Mouse (Mus musculus): Measurements from ENCODE around the gene Wdr92. TPM values are rescaled to one million over a fixed set of nuclear protein-coding genes. Genes with fewer than 3 reads are reported as not detected.

Gene Wdr92
- polyA plus RNA-seq, 1 experiment from 2014 or later, result 9.8 TPM

- H3K4me2 ChIP-seq, result peak overlapping the region; percentile 66
- no peaks in the 10 kb centered on the region for H3K9me3 ChIP-seq (replicated peaks)
- no peaks in the 10 kb centered on the region for H3K36me3 ChIP-seq (replicated peaks)
- peak overlapping the region; percentile 81 for H3K9ac ChIP-seq
- H3K4me1 ChIP-seq (replicated peaks), result peaks cover 12% of the 10 kb centered on the region
- no peaks in the 10 kb centered on the region for H3K27me3 ChIP-seq
- peak overlapping the region; percentile 85 for H3K4me3 ChIP-seq (replicated peaks)
- WGBS (ENCODE audit: insufficient replicate concordance), result under 1% methylated on average over 17 of the region's 17 CpGs
- ATAC-seq (ENCODE audit: insufficient read depth), result peak; percentile 41
- H3K27ac ChIP-seq (replicated peaks), result peak overlapping the region; percentile 90
Measured at GRCm38 (mm10) chr11:17257861-17258260, 76.0 kb downstream of the Wdr92 start.

- Histone ChIP-seq H3K9ac (no peak overlapping the region), H3K9me3 (replicated peaks) (no peaks in the 10 kb centered on the region), H3K36me3 (replicated peaks) (peaks cover 13% of the 10 kb centered on the region), H3K4me1 (replicated peaks) (no peaks in the 10 kb centered on the region), H3K4me3 (replicated peaks) (no peak overlapping the region), H3K4me2 (no peak overlapping the region), H3K27ac (replicated peaks) (no peak overlapping the region), H3K27me3 (no peaks in the 10 kb centered on the region)
- no peak for ATAC-seq (ENCODE audit: insufficient read depth)
- WGBS (ENCODE audit: insufficient replicate concordance), result 79% methylated on average over 4 of the region's 4 CpGs
Measured at GRCm38 (mm10) chr11:17267176-17267575, 85.3 kb downstream of the Wdr92 start.

DNA sequence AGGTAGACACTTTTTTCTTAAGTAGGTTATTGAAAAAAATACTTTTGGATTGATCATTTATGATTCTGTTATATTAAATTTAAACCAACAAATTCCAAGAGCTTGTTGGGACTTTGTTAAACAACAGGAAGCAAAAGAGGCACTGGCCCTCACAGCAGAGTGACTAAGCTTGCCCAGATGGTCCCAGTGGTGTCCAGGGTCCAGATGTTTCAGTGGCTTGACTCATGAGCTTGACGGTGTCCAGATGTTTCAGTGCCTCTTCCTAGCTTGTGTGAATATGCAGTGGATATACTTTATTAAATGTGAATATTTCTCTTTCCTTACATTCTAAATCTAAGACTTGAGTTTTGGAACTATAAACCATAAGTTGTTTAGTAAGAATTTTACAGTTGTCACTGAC is 86.9 kb downstream of the Wdr92 start:
- peaks cover 13% of the 10 kb centered on the region for H3K36me3 ChIP-seq (replicated peaks)
- H3K4me2 ChIP-seq, result no peak overlapping the region
- no peak for ATAC-seq (ENCODE audit: insufficient read depth)
- 76% methylated on average over 1 of the region's 1 CpGs for WGBS (ENCODE audit: insufficient replicate concordance)
- H3K9ac ChIP-seq, result no peak overlapping the region
- no peaks in the 10 kb centered on the region for H3K27me3 ChIP-seq
- H3K9me3 ChIP-seq (replicated peaks), result no peaks in the 10 kb centered on the region
- no peaks in the 10 kb centered on the region for H3K4me1 ChIP-seq (replicated peaks)
- H3K27ac ChIP-seq (replicated peaks), result no peak overlapping the region
- H3K4me3 ChIP-seq (replicated peaks), result no peak overlapping the region

- Histone ChIP-seq H3K4me1 (replicated peaks) (no peaks in the 10 kb centered on the region), H3K27me3 (no peaks in the 10 kb centered on the region), H3K4me2 (no peak overlapping the region), H3K4me3 (replicated peaks) (no peak overlapping the region), H3K9ac (no peak overlapping the region), H3K36me3 (replicated peaks) (no peaks in the 10 kb centered on the region), H3K27ac (replicated peaks) (no peak overlapping the region), H3K9me3 (replicated peaks) (no peaks in the 10 kb centered on the region)
- ATAC-seq (ENCODE audit: insufficient read depth), result no peak
- 11% methylated on average over 9 of the region's 9 CpGs for WGBS (ENCODE audit: insufficient replicate concordance)
Measured at GRCm38 (mm10) chr11:17279959-17280358, 98.1 kb downstream of the Wdr92 start.

Other genes starting within 250 kb of the Wdr92 start
- 1.5 and 1.7 TPM in 2 replicates for gene Fbxo48, start 230.7 kb upstream of the Wdr92 start, polyA plus RNA-seq (2015; fragmentation: Nextera tagmentation; extraction: Ambion mirVana)
- 2.8 and 2.9 TPM in 2 replicates for gene Cnrip1, start 130.5 kb upstream of the Wdr92 start, polyA plus RNA-seq (2015; fragmentation: Nextera tagmentation; extraction: Ambion mirVana)
- gene Plek, start 129.7 kb upstream of the Wdr92 start, polyA plus RNA-seq (2015; fragmentation: Nextera tagmentation; extraction: Ambion mirVana), result 16.3 and 18.0 TPM in 2 replicates
- 27.1 and 31.0 TPM in 2 replicates for gene Ppp3r1, start 22.8 kb upstream of the Wdr92 start, polyA plus RNA-seq (2015; fragmentation: Nextera tagmentation; extraction: Ambion mirVana)
- gene Pno1, start 29.5 kb downstream of the Wdr92 start, polyA plus RNA-seq (2015; fragmentation: Nextera tagmentation; extraction: Ambion mirVana), result 29.3 and 34.1 TPM in 2 replicates
- gene C1d, start 75.5 kb downstream of the Wdr92 start, polyA plus RNA-seq (2015; fragmentation: Nextera tagmentation; extraction: Ambion mirVana), result 36.1 and 38.4 TPM in 2 replicates